Mouse (Mus musculus): ENCODE data around the gene Faiml. TPM values are rescaled to one million over a fixed set of nuclear protein-coding genes. Genes with fewer than 3 reads are reported as not detected.

Gene Faiml
- polyA plus RNA-seq, 1 experiment: not detected

GRCm38 (mm10) chr9:99217999-99218719, 18.9 kb downstream of the Faiml start:
- Histone ChIP-seq H3K9ac (ENCODE audit: low read depth, poor library complexity, severe bottlenecking) (no peak overlapping the region), H3K4me1 (ENCODE audit: control insufficient read depth, insufficient read depth, low read length) (no peaks in the 10 kb centered on the region), H3K9me3 (replicated peaks; ENCODE audit: control insufficient read depth, insufficient read depth, low read length, poor library complexity, severe bottlenecking) (no peaks in the 10 kb centered on the region), H3K27ac (ENCODE audit: insufficient read depth, low read length) (no peak overlapping the region), H3K27me3 (ENCODE audit: control insufficient read depth, insufficient read depth, low read length, poor library complexity, severe bottlenecking) (no peaks in the 10 kb centered on the region), H3K36me3 (ENCODE audit: control insufficient read depth, insufficient read depth, low read length, poor library complexity, severe bottlenecking) (no peaks in the 10 kb centered on the region), H3K4me3 (ENCODE audit: low read depth, low read length) (no peak overlapping the region)
- TF ChIP-seq POLR2A (IDR thresholded peaks at IDR 0.05; ENCODE audit: insufficient read depth, low read length): no peak
- peak; percentile 53; the same call in 1 of the 2 replicates for TF ChIP-seq EP300 (IDR thresholded peaks at IDR 0.05; ENCODE audit: insufficient read depth, low read depth, low read length)
- no peak for TF ChIP-seq CTCF (IDR thresholded peaks at IDR 0.05; ENCODE audit: low read depth, low read length)

GRCm38 (mm10) chr9:99216182-99216581, 20.9 kb downstream of the Faiml start:
- Histone ChIP-seq H3K27ac (ENCODE audit: insufficient read depth, low read length) (no peak overlapping the region), H3K4me1 (ENCODE audit: control insufficient read depth, insufficient read depth, low read length) (no peaks in the 10 kb centered on the region), H3K27me3 (ENCODE audit: control insufficient read depth, insufficient read depth, low read length, poor library complexity, severe bottlenecking) (no peaks in the 10 kb centered on the region), H3K36me3 (ENCODE audit: control insufficient read depth, insufficient read depth, low read length, poor library complexity, severe bottlenecking) (no peaks in the 10 kb centered on the region), H3K9me3 (replicated peaks; ENCODE audit: control insufficient read depth, insufficient read depth, low read length, poor library complexity, severe bottlenecking) (no peaks in the 10 kb centered on the region), H3K9ac (ENCODE audit: low read depth, poor library complexity, severe bottlenecking) (no peak overlapping the region), H3K4me3 (ENCODE audit: low read depth, low read length) (no peak overlapping the region)
- TF ChIP-seq EP300 (IDR thresholded peaks at IDR 0.05; ENCODE audit: insufficient read depth, low read depth, low read length): no peak
- no peak for TF ChIP-seq CTCF (IDR thresholded peaks at IDR 0.05; ENCODE audit: low read depth, low read length)
- TF ChIP-seq POLR2A (IDR thresholded peaks at IDR 0.05; ENCODE audit: insufficient read depth, low read length): no peak

GRCm38 (mm10) chr9:99212643-99213042, 24.4 kb downstream of the Faiml start:
- no peak overlapping the region for H3K27ac ChIP-seq (ENCODE audit: insufficient read depth, low read length)
- no peaks in the 10 kb centered on the region for H3K4me1 ChIP-seq (ENCODE audit: control insufficient read depth, insufficient read depth, low read length)
- no peaks in the 10 kb centered on the region for H3K27me3 ChIP-seq (ENCODE audit: control insufficient read depth, insufficient read depth, low read length, poor library complexity, severe bottlenecking)
- no peaks in the 10 kb centered on the region for H3K36me3 ChIP-seq (ENCODE audit: control insufficient read depth, insufficient read depth, low read length, poor library complexity, severe bottlenecking)
- H3K9me3 ChIP-seq (replicated peaks; ENCODE audit: control insufficient read depth, insufficient read depth, low read length, poor library complexity, severe bottlenecking): no peaks in the 10 kb centered on the region
- TF ChIP-seq CTCF (IDR thresholded peaks at IDR 0.05; ENCODE audit: low read depth, low read length) (no peak), EP300 (IDR thresholded peaks at IDR 0.05; ENCODE audit: insufficient read depth, low read depth, low read length) (no peak), POLR2A (IDR thresholded peaks at IDR 0.05; ENCODE audit: insufficient read depth, low read length) (no peak)
- H3K4me3 ChIP-seq (ENCODE audit: low read depth, low read length): no peak overlapping the region
- H3K9ac ChIP-seq (ENCODE audit: low read depth, poor library complexity, severe bottlenecking): no peak overlapping the region

GRCm38 (mm10) chr9:99183043-99183670, 53.9 kb downstream of the Faiml start:
- Histone ChIP-seq H3K4me3 (ENCODE audit: low read depth, low read length) (no peak overlapping the region), H3K27me3 (ENCODE audit: control insufficient read depth, insufficient read depth, low read length, poor library complexity, severe bottlenecking) (no peaks in the 10 kb centered on the region), H3K36me3 (ENCODE audit: control insufficient read depth, insufficient read depth, low read length, poor library complexity, severe bottlenecking) (no peaks in the 10 kb centered on the region), H3K9me3 (replicated peaks; ENCODE audit: control insufficient read depth, insufficient read depth, low read length, poor library complexity, severe bottlenecking) (no peaks in the 10 kb centered on the region), H3K27ac (ENCODE audit: insufficient read depth, low read length) (no peak overlapping the region), H3K4me1 (ENCODE audit: control insufficient read depth, insufficient read depth, low read length) (no peaks in the 10 kb centered on the region), H3K9ac (ENCODE audit: low read depth, poor library complexity, severe bottlenecking) (no peak overlapping the region)
- TF ChIP-seq EP300 (IDR thresholded peaks at IDR 0.05; ENCODE audit: insufficient read depth, low read depth, low read length): no peak
- no peak for TF ChIP-seq CTCF (IDR thresholded peaks at IDR 0.05; ENCODE audit: low read depth, low read length)
- no peak for TF ChIP-seq POLR2A (IDR thresholded peaks at IDR 0.05; ENCODE audit: insufficient read depth, low read length)

GRCm38 (mm10) chr9:99182121-99182520, 54.9 kb downstream of the Faiml start:
- no peak overlapping the region for H3K4me3 ChIP-seq (ENCODE audit: low read depth, low read length)

GRCm38 (mm10) chr9:99180272-99180671, 56.8 kb downstream of the Faiml start:
- H3K4me3 ChIP-seq (ENCODE audit: low read depth, low read length): no peak overlapping the region
- no peak for TF ChIP-seq CTCF (IDR thresholded peaks at IDR 0.05; ENCODE audit: low read depth, low read length)
- no peak for TF ChIP-seq EP300 (IDR thresholded peaks at IDR 0.05; ENCODE audit: insufficient read depth, low read depth, low read length)
- TF ChIP-seq POLR2A (IDR thresholded peaks at IDR 0.05; ENCODE audit: insufficient read depth, low read length): no peak
- no peaks in the 10 kb centered on the region for H3K4me1 ChIP-seq (ENCODE audit: control insufficient read depth, insufficient read depth, low read length)
- H3K36me3 ChIP-seq (ENCODE audit: control insufficient read depth, insufficient read depth, low read length, poor library complexity, severe bottlenecking): no peaks in the 10 kb centered on the region
- no peaks in the 10 kb centered on the region for H3K27me3 ChIP-seq (ENCODE audit: control insufficient read depth, insufficient read depth, low read length, poor library complexity, severe bottlenecking)
- no peak overlapping the region for H3K9ac ChIP-seq (ENCODE audit: low read depth, poor library complexity, severe bottlenecking)
- no peaks in the 10 kb centered on the region for H3K9me3 ChIP-seq (replicated peaks; ENCODE audit: control insufficient read depth, insufficient read depth, low read length, poor library complexity, severe bottlenecking)
- no peak overlapping the region for H3K27ac ChIP-seq (ENCODE audit: insufficient read depth, low read length)

More at GRCm38 (mm10) chr9:99182121-99182520, 54.9 kb downstream of the Faiml start:
- no peak overlapping the region for H3K27ac ChIP-seq (ENCODE audit: insufficient read depth, low read length)
- H3K9me3 ChIP-seq (replicated peaks; ENCODE audit: control insufficient read depth, insufficient read depth, low read length, poor library complexity, severe bottlenecking): no peaks in the 10 kb centered on the region
- no peaks in the 10 kb centered on the region for H3K36me3 ChIP-seq (ENCODE audit: control insufficient read depth, insufficient read depth, low read length, poor library complexity, severe bottlenecking)
- no peak for TF ChIP-seq CTCF (IDR thresholded peaks at IDR 0.05; ENCODE audit: low read depth, low read length)
- no peak for TF ChIP-seq EP300 (IDR thresholded peaks at IDR 0.05; ENCODE audit: insufficient read depth, low read depth, low read length)
- no peak for TF ChIP-seq POLR2A (IDR thresholded peaks at IDR 0.05; ENCODE audit: insufficient read depth, low read length)
- H3K27me3 ChIP-seq (ENCODE audit: control insufficient read depth, insufficient read depth, low read length, poor library complexity, severe bottlenecking): no peaks in the 10 kb centered on the region
- no peaks in the 10 kb centered on the region for H3K4me1 ChIP-seq (ENCODE audit: control insufficient read depth, insufficient read depth, low read length)
- H3K9ac ChIP-seq (ENCODE audit: low read depth, poor library complexity, severe bottlenecking): no peak overlapping the region

Other genes starting within 250 kb of the Faiml start
- gene Gm1123, start 201.5 kb downstream of the Faiml start, polyA plus RNA-seq (2011; ENCODE audit: insufficient read depth, insufficient read length, low read depth, missing spikeins): not detected in 2 replicates
- 53.8 and 55.5 TPM in 2 replicates for gene Pik3cb, start 96.6 kb downstream of the Faiml start, polyA plus RNA-seq (2011; ENCODE audit: insufficient read depth, insufficient read length, low read depth, missing spikeins)
- 51.6 and 51.7 TPM in 2 replicates for gene Cep70, start 6.1 kb upstream of the Faiml start, polyA plus RNA-seq (2011; ENCODE audit: insufficient read depth, insufficient read length, low read depth, missing spikeins)
- gene Esyt3, start 121.3 kb upstream of the Faiml start, polyA plus RNA-seq (2011; ENCODE audit: insufficient read depth, insufficient read length, low read depth, missing spikeins): 4.9 and 5.8 TPM in 2 replicates
- gene Mras, start 200.1 kb upstream of the Faiml start, polyA plus RNA-seq (2011; ENCODE audit: insufficient read depth, insufficient read length, low read depth, missing spikeins): 6.0 and 7.9 TPM in 2 replicates
- not detected in 2 replicates for gene Nme9, start 214.2 kb upstream of the Faiml start, polyA plus RNA-seq (2011; ENCODE audit: insufficient read depth, insufficient read length, low read depth, missing spikeins)

Measured in ES-Bruce4 (cell line).